Mouse (Mus musculus) layer of hippocampus, postnatal 14 days (tissue): ENCODE results near the gene Cul7. TPM values are rescaled to one million over a fixed set of nuclear protein-coding genes. Genes with fewer than 3 reads are reported as not detected.

Source experiments
- DNase-seq, 2 experiments: peaks; one replicate each; pipeline ENCODE4 v3.0.0; 2021 to 2022; ENCODE audit warnings: low spot score in 2 of 2, mixed read lengths in 1 of 2
- total RNA-seq, 2 experiments: library from RNA; stranded (reverse); gene quantifications; 2 replicates each; pipeline ENCODE4 v1.2.3; 2021

Cul7 gene
- total RNA-seq, 2 experiments from 2014 or later, result 23.8 to 24.4 TPM

DNA sequence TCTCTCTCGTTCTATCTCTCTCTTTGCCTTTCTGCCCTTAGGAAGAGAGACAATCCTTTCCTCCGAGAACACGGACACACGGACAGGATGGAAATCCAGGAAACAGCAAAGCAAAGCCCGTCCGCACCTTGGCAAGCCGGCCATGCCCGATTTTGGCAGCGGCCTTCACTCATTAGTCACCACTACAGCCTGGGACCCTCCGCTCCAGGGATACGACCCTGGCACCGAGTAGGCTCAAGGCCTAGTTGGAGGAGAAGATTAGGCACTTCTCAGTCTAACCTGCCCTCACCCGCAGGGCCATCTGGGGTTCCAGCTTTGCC, 21.7 kb upstream of the Cul7 start:
- DNase-seq, result no peak

DNA sequence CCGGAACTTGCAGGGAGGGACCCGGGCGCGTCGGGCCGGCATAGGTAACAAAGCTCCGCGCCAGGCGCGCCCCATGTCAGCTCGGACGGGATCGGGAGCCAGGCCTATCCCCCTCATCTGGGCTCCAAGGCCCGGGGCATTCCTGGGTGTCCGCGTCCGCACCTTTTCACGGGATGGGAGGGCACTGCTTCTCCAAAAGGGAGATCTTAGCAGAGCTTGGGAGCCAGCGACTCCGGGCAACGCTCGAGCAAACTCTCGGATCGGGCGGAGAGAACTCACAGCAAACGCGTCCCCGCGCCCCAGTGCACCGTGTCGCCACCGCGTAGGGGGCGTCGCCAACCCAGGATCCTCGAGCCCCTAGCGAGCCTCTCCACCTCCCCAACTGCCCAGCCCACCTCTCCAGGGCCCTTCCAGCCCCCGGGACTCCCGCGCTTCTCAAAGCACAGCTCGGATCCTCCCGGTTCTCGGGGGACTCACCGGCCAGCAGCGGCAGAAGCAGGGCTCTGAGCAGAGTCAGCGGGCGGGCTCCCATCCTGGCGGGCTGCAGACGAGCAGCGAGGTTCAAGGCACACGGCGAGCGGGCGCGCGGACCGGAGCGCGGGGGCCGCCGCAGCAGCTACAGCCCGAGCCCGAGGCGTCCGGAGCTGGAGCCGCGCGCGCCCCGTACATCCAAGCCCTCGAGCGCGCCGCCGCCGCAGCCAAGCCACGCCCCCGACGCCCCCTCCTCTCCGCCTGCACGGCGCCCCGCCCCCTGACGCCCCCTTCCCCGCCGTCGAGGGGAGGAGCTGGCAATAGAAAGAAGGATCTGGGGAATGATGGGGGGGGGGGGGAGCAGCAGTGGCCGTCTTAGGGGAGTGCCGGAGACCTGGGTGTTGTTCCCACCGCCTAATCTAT, 21.1 kb upstream of the Cul7 start, which contains the start of gene Ptk7:
TSS of gene Ptk7 (minus strand) at position 714 of the 894 bp plus-strand sequence.
- DNase-seq, result peak; percentile 75 to 82

DNA sequence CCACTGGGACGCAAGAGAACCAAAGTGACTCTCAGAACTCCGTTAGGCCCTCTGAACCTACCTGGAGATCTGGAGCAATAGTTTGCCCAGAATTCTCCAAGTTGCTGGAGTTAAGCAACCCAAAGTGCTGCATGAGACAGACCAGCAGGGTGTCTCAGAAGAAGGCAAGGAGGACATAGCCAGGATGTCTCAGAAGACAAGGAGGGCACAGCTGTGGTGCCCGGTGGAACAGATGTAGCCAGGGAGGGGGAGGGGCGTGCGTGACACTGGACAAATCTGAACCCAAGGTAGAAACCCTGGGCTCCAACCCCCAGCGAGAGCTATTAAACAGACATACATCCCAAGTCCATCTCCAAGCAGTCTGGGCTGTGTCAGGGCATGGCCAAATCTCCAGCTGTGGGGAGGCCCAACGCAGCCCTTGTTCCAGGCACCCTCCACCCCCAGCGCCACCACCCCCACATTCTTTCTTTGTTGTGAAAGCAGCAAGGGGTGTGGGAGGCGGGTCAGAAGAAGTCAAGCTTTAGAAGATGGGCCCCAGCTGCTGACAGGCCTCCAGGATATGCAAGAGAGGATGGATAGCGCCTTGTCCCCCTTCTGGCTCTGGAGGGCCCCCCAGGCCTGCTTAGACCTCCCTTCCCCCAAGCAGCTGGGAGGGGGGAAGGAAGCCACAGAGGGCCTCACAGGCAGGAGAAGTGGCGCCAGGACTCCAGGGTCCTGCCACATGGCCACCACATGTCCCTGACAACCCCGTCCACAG, 20.3 kb upstream of the Cul7 start:
- DNase-seq, result no peak

DNA sequence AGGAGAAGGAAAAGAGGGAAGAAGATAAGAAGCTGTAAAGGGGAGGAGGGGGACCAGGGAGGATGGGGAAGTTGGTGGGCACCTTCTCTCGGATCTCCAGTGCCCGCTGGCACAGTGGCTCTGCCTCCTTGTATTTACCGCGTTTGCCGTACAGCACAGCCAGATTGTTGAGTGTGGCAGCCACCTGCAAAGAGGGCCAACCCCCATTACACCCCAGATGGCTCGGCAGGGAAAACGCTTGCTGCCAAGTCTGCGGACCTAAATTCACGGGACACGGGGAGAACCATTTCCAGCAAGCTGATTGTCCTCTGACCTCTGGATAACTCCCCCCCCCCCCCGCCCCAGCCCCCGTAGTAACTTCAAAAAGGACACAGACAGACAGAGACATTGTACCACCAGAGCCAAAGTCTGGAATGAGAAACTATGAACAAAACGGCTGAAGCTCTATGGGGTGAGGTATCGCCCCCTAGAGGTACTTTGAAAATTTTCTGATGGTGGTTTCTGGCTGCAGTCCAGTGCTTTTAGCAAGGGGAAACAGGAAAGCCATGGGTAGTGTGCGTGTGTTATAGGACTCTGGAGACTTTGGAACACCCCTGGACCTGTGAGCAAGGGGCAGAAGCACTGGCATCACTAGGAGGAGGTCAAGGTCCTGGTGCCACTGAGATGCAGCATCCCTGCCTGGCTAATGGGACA, 13.2 kb upstream of the Cul7 start:
- peak; percentile 82 to 85 for DNase-seq

DNA sequence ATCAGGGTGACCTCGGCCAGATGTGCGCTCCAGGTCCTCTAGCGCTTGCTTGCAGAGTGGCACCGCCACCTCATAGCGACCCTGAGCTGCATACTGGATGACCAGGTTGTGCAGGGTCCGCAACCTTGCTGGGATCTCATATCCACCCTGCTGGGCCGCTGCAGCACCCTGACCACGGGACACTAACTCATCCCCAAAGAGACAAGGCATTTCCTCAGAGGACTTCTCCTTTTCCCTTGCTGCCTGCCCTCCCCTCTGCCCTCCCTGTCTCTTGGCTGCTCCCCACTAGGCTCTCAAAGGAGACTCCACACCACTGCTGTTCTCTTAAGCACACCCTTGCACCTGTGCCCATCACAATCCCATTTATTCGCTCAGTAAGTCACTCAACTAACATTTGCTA, 10.2 kb upstream of the Cul7 start:
- DNase-seq, result no peak

DNA sequence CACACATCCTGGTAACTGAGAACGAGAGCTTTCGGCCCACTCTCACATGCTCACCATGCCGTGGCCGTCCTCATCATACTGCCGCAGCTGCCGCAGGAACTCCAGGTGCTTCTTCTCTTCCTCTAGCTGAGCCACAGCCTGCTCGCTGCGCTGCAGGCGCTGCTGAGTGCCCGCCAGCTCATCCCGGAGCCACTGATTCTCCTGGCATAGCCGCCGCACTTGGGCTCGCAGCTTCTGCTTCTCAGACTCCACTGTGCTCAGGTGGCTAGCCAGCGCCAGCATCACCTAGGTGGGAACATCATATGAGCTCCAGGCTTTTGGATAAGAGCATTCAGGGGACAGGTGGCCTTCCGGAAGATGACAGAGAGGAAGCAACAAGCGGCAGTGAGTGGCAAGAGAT, 8.1 kb upstream of the Cul7 start:
- DNase-seq, result no peak

DNA sequence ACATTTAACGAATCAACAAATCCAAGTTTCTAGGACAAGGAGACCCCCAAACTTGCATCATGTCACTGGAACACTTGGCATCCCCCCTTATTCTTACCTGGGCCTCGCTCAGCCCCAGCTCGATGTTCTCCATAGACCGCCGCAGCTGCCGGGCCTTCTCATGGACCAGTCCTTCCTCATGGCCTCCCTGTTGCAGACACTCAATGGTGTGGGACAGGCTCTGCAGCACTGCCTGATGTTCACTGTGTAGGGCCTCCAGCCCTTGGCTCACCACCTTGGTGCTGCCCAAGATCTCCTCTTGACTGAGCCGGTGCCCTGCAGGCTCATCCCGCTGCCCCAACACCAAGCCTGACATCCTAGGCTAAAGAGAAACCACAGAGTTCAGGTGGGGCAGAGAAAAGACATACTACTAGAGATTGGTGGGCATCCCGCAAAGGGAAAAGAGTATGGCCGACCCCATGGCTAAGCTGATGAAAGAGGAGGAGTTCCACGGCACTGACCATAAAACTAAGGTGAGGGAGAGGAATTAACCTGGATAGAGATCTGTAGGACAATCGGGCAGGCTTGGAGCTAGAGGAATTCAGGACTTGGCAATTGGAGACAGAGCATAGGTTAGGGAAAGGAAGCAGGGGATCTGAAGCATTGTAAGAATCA, 5.9 kb upstream of the Cul7 start:
- DNase-seq, result no peak

DNA sequence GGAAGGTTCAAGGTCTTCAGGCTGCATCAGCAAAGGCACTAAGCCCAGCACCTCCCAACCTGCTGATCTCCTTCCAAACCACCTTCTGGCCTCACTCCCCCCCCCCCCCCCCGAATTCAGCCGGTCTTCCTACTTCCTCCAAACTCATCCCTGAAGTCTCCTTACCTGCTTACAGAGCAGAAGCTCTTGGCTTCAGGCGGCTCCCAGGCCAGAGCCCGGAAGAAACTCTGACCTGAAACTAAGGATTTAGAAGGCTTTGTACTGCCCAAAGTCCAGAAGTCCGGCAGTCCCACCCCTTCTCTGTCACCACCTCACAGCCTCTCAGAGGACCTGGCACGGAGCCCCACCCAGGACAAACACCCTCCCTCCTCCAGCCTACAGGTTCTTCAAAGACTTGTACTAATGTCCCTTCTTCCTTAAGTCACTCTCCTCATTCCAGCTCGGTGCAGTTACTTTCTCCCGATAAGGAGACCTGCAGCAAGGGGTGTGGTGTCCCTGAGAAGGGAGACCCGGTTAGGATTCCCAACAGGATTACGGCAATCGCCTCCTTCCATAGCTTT, 5.1 kb upstream of the Cul7 start:
- DNase-seq, result no peak

DNA sequence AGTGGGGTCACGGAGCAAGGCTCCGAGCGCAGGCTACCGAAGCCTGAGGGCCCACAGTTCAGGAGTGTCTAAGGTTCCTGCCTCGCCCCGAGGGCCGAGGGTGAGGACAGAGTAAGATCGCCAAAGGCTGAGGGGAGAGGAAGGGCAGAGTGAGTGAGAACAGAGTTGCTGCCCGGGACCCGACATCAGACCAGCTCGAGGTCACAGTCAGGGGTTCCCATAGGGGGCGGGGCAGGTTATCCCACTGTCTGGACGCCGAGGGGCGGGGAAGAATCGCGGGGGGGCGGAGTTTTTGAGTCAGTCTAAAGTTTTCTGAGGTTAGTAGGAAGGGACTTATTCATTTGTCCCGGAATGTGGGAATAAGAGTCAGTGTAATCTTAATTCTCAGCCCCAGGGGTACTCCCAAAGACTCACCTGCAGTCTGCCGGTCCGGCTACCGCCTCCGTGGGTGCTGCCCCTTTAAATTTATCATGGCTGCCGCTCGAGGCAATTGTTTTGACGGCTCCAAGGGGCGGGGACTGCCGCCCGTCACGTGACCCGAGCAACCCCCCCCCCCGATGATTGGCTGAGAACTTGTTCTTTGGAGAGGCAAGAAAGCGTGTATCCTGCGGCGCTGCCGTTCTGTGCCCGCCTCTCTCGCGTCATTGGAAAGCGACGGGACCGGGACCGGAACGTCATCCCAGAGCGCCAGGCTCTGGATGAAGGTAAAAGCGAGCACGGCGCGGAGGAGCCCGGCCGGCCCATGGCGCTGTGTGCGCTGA, 4.4 kb upstream of the Cul7 start, which contains the start of the genes Klc4 and Mrpl2:
TSS of gene Klc4 (minus strand) at position 462 of the 761 bp plus-strand sequence.
TSS of gene Mrpl2 (plus strand) at position 669 of the 761 bp plus-strand sequence.
- DNase-seq, result peak; percentile 99

DNA sequence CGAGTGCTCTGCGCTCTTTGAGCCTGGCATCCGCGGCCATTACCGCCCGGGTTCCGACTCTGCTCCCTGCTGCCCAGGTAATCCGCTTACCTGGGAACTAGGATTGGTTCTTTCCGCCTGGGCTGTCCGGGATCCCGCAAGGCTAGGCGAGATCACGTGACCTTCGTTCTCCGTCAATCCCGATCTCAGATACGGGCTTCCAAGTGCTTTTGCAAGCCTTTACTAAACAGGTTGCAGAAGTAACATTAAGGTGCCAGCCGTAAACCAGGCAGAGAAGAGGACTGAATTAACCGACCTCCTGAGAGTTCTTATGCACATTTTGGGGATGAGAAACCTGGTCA, 3.8 kb upstream of the Cul7 start:
- no peak for DNase-seq

DNA sequence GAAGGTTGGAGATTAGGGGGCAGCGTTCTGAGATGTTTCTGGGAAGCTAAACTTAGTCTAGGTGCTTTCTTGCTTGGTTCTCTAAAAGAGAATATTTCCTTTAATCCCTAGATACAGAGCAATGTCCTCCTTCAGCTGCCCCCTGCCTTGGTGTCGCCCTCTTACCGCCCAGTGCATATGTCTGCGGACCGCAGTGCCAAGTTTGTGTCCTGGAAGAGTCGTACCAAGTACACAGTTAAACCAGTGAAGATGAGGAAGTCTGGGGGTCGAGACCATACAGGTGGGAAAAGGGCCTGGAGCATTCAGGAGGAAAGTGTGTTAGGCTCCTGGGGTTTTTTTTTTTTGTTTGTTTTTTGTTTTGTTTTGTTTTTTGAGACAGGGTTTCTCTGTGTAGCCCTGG, 2.9 kb upstream of the Cul7 start:
- DNase-seq, result no peak

DNA sequence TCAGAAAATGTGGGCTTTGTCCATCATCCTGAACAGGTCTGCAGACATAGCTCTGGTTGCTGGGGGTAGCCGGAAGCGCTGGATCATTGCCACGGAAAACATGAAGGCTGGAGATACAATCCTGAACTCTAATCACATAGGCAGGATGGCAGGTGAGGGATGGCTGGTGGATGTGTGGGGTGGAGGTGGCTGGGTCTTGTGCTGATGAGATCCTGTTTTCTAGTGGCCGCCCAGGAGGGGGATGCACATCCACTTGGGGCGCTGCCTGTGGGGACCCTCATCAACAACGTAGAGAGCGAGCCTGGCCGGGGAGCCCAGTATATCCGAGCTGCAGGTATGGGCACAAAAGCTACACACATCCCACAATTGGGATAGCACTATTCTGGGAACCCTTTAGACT, 1.7 kb upstream of the Cul7 start:
- DNase-seq, result no peak

DNA sequence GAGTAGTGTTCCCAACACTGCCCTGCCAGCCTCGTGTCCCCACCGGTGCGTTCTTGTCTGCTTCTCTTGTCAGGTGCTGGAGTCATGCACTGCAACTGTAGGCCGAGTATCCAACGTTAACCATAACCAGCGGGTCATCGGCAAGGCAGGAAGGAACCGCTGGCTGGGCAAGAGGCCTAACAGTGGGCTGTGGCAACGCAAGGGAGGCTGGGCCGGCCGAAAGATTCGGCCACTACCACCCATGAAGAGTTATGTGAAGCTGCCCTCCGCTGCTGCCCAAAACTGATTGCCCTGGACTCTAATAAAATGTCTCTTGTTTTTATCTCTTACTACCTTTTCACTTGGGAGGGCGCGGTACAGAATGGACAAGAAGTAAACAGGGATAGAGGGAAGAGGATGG, 326 bp upstream of the Cul7 start:
- no peak for DNase-seq

DNA sequence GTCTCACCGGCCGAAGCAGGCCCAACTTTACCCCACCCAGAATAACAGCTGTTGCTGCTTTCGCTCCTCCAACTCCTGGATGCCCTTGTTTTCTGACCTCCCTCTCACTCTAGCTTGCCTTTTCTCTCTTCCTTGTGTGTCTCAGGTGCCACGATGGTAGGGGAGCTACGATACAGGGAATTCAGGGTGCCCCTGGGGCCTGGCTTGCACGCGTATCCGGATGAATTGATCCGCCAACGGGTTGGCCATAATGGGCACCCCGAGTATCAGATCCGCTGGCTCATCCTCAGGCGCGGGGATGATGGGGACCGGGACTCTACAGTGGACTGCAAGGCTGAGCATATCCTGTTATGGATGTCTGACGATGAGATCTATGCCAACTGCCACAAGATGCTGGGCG, 1.2 kb downstream of the Cul7 start:
- DNase-seq, result no peak

DNA sequence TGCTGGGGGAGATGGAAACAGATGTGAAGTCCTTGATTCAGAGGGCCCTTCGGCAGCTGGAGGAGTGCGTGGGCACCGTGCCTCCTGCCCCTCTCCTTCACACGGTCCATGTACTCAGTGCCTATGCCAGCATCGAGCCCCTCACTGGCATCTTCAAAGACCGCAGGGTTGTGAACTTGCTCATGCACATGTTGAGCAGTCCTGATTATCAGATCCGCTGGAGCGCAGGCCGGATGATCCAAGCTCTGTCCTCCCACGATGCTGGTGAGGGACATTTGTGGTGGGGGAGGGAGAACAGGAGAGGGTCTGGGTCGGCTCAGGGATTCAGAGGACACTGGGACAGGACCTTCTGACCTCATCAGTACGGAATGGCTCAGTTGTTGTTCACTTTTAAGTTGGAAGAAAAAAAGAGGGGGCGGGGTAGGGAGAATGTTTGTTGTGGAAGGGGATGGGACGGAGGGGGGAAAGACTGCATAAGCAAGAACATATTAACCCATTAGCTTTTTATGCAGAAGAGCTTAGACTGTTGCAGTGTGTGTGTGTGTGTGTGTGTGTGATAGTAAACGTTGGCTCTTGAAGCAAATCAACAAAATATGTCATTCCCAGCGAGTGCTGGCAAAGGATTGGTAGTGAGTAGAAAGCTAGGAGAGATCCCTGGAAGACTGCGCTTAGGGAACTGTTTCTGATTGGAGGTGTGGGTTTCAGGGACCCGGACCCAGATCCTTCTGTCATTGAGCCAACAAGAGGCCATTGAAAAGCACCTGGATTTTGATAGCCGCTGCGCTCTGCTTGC, 1.8 kb downstream of the Cul7 start:
- DNase-seq, result peak in 1 of 2 experiments; percentile 59

DNA sequence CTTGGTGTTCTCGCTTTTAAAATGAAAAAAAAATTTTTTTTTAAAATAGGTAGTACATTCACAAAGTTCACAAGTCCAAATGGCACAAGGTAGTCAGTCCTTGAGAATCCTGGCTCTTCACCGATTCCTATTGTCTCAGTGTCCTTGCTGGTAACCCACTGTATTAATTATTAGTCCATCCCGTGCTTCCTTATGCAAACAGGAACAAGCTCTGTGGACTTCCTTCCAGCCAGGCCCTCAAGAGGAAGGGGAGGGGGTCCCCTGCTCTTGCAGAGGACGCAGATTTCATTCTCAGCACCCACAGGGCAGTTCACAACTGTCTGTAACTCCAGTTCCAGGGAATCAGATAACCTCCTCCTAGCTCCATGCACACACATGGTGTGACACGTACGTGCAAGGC, 5.9 kb downstream of the Cul7 start:
- DNase-seq, result no peak

DNA sequence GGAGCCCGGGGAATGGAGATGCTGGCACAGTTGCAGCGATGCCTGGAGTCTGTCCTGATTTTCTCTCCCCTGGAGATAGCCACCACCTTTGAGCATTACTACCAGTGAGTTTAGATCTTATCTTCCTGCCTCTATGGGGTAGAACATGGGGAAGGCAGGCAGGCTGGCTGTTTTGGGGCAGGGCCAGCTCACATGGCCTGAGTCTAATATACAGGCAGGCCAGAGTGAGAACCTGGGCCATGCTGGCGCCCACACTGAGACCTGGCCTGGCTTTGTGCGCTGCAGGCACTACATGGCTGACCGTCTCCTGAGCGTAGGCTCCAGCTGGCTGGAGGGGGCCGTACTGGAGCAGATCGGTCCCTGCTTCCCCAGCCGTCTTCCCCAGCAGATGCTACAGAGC, 11.2 kb downstream of the Cul7 start:
- DNase-seq, result no peak

DNA sequence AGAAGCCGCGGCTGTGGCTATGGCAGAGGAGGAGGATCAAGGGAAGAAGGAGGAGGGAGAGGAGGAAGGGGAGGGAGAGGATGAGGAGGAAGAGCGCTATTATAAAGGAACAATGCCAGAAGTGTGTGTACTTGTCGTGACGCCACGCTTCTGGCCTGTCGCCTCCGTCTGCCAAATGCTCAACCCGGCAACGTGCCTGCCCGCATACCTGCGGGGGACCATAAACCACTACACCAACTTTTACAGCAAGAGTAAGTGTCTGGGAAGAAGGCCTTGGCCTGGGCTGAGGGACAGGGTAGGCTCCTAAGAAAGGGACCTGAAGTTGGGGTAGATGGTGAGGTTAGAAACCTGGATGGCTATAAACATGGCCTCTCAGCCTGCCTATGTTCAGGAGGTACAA, 11.8 kb downstream of the Cul7 start:
- DNase-seq, result no peak

DNA sequence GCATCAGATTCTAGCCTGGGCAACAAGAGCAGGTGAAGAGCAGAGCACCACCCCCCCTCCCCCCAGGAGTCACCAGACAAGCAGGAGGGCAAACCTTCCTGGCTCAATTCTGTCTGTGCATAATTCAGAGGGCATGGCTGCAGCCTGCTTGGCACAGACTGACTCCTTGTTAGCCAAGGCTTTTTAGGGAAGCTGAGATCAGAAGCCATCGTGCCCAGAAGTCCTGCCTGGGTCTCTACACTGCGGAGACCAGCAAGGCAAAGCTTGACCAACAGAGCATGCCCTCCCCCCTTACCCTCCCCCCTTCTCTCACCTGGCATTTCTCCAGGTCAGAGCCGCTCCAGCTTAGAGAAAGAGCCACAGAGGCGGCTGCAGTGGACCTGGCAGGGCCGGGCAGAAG, 12.6 kb downstream of the Cul7 start:
- DNase-seq, result no peak

DNA sequence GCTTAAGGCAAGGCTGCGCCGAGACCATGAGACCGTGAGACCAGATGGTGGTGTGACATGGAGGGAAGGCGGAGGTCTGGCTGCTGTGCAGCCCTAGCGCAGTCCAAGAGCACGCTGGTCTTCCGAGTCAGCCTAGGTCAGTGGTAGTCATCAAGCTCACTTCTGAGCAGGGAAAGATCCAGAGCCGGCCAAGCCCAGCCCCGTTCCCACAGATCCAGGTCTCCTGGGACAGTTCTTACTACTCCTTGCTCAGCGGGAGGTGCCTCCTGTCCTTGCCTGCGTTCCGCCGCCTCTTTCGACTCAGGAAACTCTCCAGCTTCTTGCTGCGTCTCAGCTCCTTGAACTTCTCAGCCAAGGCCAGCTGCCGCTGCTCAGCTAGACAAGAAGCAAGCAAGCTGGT, 17.6 kb downstream of the Cul7 start:
- DNase-seq, result no peak
